Mouse (Mus musculus): Measurements from ENCODE around the gene 5830411N06Rik.

5830411N06Rik gene

DNA sequence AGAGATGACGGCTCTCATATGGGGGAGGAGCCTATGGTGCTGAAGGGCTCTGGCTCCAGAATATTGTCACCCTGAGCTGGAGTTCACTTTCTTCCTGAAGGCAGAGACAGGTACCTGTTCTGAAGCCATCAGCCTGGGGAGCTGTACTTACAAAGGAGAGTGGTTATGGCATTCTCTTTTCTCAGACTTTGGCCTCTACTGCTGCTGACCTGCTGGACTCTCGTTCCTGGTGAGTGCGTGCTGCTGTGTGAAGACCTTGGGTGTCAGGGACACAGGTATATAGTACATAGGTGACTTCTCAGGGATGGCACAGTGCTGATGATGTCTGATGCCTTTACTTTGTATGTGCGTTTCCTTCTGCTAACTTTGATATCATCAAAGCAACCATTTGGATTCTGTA lies at the start of gene 5830411N06Rik:
TSS of gene 5830411N06Rik (plus strand) at position 69 of the 400 bp plus-strand sequence.
- no peak for DNase-seq (ENCODE audit: low spot score in 2 of 2)

DNA sequence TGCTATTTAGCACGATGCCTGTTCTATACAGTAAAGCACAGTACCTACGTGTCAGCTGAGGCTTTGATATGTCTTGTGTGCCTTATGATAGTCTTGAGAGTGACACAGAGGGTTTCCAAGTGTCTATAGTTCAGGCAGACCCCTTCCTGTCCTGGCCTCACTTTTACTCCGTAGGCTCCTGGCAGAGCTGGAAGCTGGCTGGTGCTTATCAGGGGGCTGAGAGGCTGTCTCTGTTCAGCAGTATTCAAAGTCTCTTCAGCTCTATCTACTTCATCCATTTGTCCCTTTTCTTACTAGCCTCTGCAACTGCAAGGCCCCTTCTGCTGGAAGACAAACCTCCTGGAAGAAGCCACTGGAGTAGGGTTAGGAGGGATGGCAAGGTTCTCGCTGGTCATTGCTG lies 46.0 kb upstream of the 5830411N06Rik start:
- no peak for DNase-seq (ENCODE audit: low spot score in 2 of 2)

DNA sequence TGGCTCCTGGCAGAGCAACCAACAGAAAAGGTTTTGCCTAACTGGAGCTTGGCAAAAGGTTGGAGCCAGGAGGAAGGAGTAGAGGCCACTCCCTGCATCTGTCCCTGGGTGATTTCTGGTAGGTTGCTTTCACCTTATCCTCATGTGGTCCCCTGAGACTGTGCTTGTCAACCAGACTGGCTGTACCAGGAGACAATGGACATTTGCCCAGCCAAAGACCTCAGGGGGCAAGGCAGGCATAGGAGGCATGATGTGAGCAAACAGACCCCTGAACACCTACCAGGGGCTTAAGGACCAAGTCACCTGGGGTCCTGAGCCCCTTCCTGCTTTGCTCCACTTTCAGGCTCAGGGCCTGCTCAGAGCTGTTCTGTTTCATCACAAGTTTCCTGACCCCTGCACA lies 41.2 kb upstream of the 5830411N06Rik start, which contains the start of gene Olfr524:
TSS of gene Olfr524 (minus strand) at position 101 of the 400 bp plus-strand sequence.
- DNase-seq (ENCODE audit: low spot score in 2 of 2), result no peak

DNA sequence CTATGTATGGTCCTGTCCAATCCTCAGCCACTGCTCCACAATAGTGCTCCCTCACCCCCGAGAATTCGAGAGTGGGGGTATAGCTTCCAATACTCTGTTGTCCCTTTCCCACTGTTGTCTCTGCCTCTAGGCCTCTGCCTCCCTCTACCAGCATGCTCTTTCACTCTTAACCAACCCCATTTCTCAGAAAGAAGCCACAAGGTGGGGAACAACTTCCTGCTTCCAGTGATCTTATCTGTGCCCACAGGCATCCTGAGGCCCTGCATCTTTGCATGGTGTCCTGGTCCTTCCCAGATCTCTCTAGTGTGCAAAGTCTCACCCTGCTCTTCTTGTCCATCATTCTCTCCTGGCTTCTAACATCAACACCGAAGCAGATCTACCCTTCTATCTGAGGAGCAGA lies 40.2 kb upstream of the 5830411N06Rik start:
- DNase-seq (ENCODE audit: low spot score in 2 of 2), result no peak

- DNase-seq (ENCODE audit: low spot score in 2 of 2), result no peak
Observed at GRCm38 (mm10) chr7:140208153-140208552, 38.9 kb upstream of the 5830411N06Rik start.

DNA sequence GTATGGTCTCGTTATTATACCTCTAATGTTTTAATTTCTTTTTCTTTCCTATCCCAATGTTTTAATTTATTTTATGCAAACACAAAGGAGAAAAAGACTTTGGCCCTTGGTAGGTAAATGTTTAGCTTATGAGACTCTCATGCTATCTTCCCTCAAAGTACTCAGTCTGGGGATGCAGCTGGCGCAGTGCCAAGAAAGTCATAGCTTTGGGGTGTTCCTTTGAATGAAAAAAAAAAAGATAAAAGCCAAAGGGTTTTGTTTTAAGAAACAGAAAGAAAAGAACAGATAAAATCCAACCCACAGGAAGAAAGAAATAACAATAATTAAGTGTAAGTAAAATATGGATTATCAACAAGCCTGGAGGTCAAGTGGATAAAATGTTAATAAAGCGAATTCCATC lies 38.4 kb upstream of the 5830411N06Rik start:
- DNase-seq (ENCODE audit: low spot score in 2 of 2), result no peak

- DNase-seq (ENCODE audit: low spot score in 2 of 2), result no peak
Observed at GRCm38 (mm10) chr7:140213841-140214240, 33.2 kb upstream of the 5830411N06Rik start.

GRCm38 (mm10) chr7:140217967-140218366 lies 29.1 kb upstream of the 5830411N06Rik start, which contains the start of gene Cd163l1:
Cd163l1 (plus strand) TSS chr7:140218267.
- no peak for DNase-seq (ENCODE audit: low spot score in 2 of 2)

GRCm38 (mm10) chr7:140219268-140219667 lies 27.8 kb upstream of the 5830411N06Rik start:
- DNase-seq (ENCODE audit: low spot score in 2 of 2), result no peak

DNA sequence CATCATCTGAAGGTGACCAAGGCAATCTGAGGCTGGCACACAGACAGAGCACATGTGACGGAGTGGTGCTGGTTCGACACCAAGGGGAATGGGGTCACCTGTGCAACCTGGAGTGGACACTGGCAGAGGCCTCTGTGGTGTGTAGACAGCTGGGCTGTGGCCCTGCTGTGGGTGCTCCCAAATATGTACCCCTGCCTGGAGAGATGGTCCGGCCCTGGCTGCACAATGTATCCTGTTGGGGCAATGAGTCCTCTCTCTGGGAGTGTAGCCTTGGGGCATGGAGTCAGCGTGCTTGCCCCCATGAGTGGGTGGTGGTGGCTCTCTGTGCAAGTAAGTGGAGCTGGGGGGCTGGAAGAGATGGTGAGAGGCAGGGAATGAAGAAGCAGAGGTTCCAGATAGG lies 26.7 kb upstream of the 5830411N06Rik start:
- no peak for DNase-seq (ENCODE audit: low spot score in 2 of 2)

- no peak for DNase-seq (ENCODE audit: low spot score in 2 of 2)
Observed at GRCm38 (mm10) chr7:140224209-140224608, 22.9 kb upstream of the 5830411N06Rik start.

GRCm38 (mm10) chr7:140228476-140228875 lies 18.6 kb upstream of the 5830411N06Rik start:
- no peak for DNase-seq (ENCODE audit: low spot score in 2 of 2)

- no peak for DNase-seq (ENCODE audit: low spot score in 2 of 2)
Observed at GRCm38 (mm10) chr7:140231026-140231425, 16.1 kb upstream of the 5830411N06Rik start.

DNA sequence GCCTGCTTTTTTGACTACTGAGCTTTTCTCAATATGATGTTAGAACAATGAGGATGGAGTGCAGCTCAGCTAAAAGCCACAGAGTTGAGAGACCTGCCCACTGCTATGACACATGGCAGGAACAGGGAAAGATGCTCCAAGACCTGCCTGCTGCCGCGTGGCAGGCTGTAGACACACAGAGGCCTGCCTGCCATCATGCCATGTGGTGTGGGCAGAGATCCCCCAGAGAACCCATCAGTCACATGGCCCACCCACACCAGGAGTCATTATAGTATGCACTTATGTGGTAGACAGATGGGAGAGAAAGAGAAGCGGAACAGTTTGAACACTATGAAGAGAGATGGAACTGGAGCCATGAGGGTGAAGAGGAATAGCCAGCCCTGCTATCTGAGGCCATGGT lies 13.4 kb upstream of the 5830411N06Rik start:
- no peak for DNase-seq (ENCODE audit: low spot score in 2 of 2)

GRCm38 (mm10) chr7:140253780-140254299 lies 6.8 kb downstream of the 5830411N06Rik start:
- DNase-seq (ENCODE audit: low spot score in 2 of 2), result no peak

- no peak for DNase-seq (ENCODE audit: low spot score in 2 of 2)
Observed at GRCm38 (mm10) chr7:140295746-140296145, 48.7 kb downstream of the 5830411N06Rik start.

- DNase-seq (ENCODE audit: low spot score in 2 of 2), result no peak
Observed at GRCm38 (mm10) chr7:140296876-140297275, 49.8 kb downstream of the 5830411N06Rik start.

DNA sequence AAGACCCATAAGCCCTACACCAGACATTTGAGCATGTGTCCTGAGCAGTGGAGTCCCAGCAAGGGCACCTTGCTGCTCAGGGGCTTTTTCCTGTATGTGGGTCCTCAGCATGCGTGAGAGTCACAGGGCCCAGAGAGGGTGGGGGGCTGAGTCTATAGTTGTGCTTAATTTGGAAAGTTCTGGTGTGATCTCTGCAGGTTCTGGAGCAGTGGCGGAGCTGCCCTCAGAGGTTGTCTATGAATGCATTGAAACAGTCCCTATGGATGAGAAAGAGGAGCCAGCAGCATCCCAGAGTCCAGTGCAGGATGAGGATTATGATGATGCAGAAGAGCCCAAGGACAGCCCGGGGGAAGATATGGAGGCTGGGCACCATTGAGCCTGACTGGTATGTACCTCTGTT lies 52.3 kb downstream of the 5830411N06Rik start:
- no peak for DNase-seq (ENCODE audit: low spot score in 2 of 2)

DNA sequence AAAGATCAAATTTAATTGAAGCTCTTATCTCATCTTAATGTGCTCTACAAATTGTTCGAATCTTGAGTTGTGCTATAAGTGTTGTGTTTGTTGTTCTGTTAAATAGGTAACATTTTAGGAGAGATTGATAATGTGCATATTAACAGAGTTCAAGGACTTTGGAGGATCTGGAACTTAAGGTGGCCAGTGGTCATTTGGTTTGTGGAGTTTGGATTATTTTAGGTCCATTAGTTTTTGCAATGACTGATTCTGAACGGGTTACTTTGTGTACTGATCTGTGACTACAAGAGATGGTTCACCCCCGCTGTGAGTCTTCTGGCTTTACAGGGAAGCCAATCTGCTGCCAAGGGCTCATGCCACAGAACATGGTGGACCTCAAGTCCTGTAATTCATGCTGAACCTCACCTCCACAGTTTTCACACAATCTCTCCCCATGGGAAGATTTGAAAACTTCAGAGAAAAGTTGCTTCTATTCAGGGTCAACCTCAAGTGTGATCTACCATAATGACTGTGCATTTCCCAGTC lies 72.8 kb downstream of the 5830411N06Rik start:
- no peak for DNase-seq (ENCODE audit: low spot score in 2 of 2)

DNA sequence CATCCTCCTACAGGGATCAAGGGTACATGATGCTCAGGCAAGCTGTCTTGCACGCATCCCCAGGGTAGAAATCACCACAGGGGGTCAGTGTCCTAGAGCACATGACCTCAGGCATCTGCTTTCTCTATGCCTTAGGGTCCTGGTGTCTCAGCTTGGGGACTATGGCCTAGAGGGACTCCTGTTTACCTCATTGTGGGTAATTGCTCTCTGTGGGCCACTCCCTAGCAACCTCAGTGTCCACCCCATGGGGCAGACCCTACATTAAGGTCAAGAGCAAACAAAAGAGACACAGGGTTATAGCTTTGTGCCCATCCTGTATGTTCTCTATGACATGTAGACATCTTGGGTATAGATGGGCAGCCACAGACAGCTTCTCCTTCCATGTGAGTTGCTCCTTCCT lies 73.5 kb downstream of the 5830411N06Rik start, which contains the start of gene Olfr525:
TSS of gene Olfr525 (plus strand) at position 301 of the 400 bp plus-strand sequence.
- DNase-seq (ENCODE audit: low spot score in 2 of 2), result no peak

- no peak for DNase-seq (ENCODE audit: low spot score in 2 of 2)
Observed at GRCm38 (mm10) chr7:140321135-140321534, 74.1 kb downstream of the 5830411N06Rik start.

DNA sequence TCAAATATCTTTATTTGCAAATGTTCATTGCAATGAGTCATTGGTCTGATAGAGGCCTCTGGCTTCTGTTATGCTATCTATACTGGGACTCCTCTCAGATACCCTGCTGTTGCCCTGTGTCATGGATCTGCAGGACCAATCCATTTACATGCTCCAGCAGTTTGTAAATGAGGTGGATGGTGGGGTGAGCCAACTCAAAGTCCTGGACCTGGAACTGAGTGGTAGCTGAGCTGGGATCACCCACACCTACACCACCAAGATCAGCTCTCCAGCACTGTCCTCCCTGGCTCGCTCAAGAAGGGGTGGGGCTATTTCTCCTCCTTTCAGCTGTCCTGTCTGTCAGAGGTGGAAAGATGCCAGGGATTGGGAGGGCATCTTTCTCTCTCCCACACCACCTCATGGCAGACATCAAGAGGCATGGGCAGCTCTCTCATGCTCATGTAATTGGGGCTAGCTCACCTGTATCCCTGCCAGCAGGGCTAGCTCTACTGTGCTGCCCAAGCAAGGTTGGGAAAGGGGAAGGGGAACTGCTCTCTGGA lies 82.8 kb downstream of the 5830411N06Rik start:
- no peak for DNase-seq (ENCODE audit: low spot score in 2 of 2)

DNA sequence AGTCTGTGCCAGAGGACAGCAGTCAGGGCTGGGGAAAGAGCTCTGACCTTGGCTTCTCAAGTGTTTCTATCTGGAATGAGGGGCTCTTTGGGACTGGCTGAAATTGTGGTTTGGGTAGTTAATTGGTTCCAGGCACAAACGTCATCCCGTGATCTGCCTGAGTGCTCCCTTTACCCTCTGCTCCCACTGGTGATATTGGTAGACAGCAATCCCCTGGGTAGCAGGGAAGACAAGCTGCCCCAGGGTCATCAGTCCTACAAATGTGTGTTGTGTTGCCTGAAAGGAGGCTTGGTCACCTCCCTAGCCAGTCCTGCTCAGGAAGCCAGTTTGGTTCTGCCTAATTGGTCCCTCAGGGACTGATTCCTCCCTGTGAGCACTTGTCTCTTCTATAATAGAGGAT lies 86.6 kb downstream of the 5830411N06Rik start, which contains the start of gene Olfr527:
TSS of gene Olfr527 (plus strand) at position 301 of the 400 bp plus-strand sequence.
- DNase-seq (ENCODE audit: low spot score in 2 of 2), result no peak
